Comparison of ENCODE assay signal across 17 mouse cellular contexts in the genomic region with DNA sequence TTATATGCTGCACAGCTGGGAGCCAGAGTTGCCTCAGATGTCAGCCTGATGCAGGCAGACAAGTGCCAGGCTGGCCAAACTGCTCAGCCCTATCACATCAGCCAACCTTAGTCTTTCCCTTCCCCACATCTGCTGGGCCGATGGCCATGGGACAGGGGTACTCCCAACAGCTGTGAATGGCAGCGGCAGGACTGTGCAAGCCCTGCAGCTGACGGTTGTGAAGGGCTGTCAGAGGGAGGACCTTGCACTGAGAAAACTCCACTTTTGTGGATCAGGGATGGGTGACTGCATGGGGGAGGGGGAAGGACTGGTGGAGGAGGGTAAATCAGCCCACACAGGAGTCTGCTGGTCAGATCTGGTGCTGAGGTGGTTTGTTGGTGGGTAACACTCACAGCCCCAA. TPM values are rescaled to one million over a fixed set of nuclear protein-coding genes. Genes with fewer than 3 reads are reported as not detected.
"Had no signal": no experiment of that assay in that cellular context is flagged by ENCODE, and none has a peak within 500 bp of the region (broad histone marks: within the 10 kb centered on the region; RNA-seq: fewer than 3 reads in every experiment).

No protein-coding gene starts in this region.

- H3K4me3 ChIP-seq: liver, embryonic 12.5 days; myocyte; neural tube, embryonic 13.5 days; neural tube, embryonic 15.5 days had no signal

- H3K27me3 ChIP-seq: neural tube, embryonic 15.5 days had no signal

- H3K9me3 ChIP-seq: liver, embryonic 12.5 days; neural tube, embryonic 13.5 days; neural tube, embryonic 15.5 days had no signal

- H3K4me2 ChIP-seq: liver, embryonic 12.5 days; lung, embryonic 14.5 days; neural tube, embryonic 13.5 days; neural tube, embryonic 15.5 days had no signal

- H3K4me1 ChIP-seq: liver, embryonic 12.5 days had no signal

- H3K27ac ChIP-seq: liver, embryonic 12.5 days; liver, embryonic 14.5 days; neural tube, embryonic 13.5 days; neural tube, embryonic 15.5 days had no signal

- H3K36me3 ChIP-seq: liver, embryonic 12.5 days; neural tube, embryonic 13.5 days; neural tube, embryonic 15.5 days had no signal

- DNase-seq: lung, adult 18-20 months; lung, embryonic 14.5 days; lung, postnatal 10 days; lung, postnatal 4 days; right cerebral cortex, postnatal 25 days; right cerebral cortex, postnatal 4 days; spleen, adult 18-20 months; thymus, adult 18-20 months; thymus, postnatal 14 days; thymus, postnatal 36 days had no signal

- ATAC-seq: liver, embryonic 12.5 days; midbrain, embryonic 16.5 days had no signal

- H3K9ac ChIP-seq: liver, embryonic 12.5 days; liver, embryonic 14.5 days; lung, embryonic 14.5 days; neural tube, embryonic 13.5 days; neural tube, embryonic 15.5 days had no signal

RNA-seq across cellular contexts. Expression of a gene that starts 59.1 kb away (rescaled TPM):
- polyA plus RNA-seq: lung, embryonic 14.5 days; small intestine, adult 2 months had no signal
